Mouse (Mus musculus) ES-Bruce4 (cell line): ENCODE data around the gene Stxbp3.

Source experiments
- CTCF ChIP-seq: IDR thresholded peaks from one replicate; pipeline ENCODE4 v1.8.1; 2011; ENCODE audit warnings: low read depth, low read length
- EP300 ChIP-seq: IDR thresholded peaks from 2 replicates; pipeline ENCODE4 v1.6.1; 2011; ENCODE audit warnings: low read depth, low read length; ENCODE audit not compliant: insufficient read depth

GRCm38 (mm10) chr3:108850506-108850905 is 10.2 kb upstream of the Stxbp3 start:
- TF ChIP-seq CTCF (no peak), EP300 (no peak)
